Mouse (Mus musculus) B cell, adult 62 days (primary cell): ENCODE results near the gene Mast1. TPM values are rescaled to one million over a fixed set of nuclear protein-coding genes. Genes with fewer than 3 reads are reported as not detected.

ENCODE experiments used
- total RNA-seq: library from RNA; stranded (reverse); gene quantifications from 4 replicates; pipeline ENCODE4 v1.2.4, GENCODE M21; 2023

Gene Mast1
- total RNA-seq, result 0.18 to 0.44 TPM (median 0.31 TPM) in 4 replicates

GRCm38 (mm10) chr8:84936962-84937546 lies at the start of gene Mast1:
Gene Mast1 (minus strand): TSS chr8:84937359.

GRCm38 (mm10) chr8:84978248-84978940 lies 41.2 kb upstream of the Mast1 start, which contains the start of gene Junb:
Gene Junb (minus strand): TSS chr8:84978718.

GRCm38 (mm10) chr8:84969241-84970134 lies 32.3 kb upstream of the Mast1 start, which contains the start of the genes Gm49661, Prdx2 and Rnaseh2a:
Gene Gm49661 (minus strand): TSS chr8:84969433.
Gene Prdx2 (plus strand): TSS chr8:84969587.
Gene Rnaseh2a (minus strand): TSS chr8:84969767.

GRCm38 (mm10) chr8:84946528-84947240 lies 9.5 kb upstream of the Mast1 start, which contains the start of gene Rtbdn:
Gene Rtbdn (plus strand): TSS chr8:84946991.

GRCm38 (mm10) chr8:84908421-84909161 lies 28.6 kb downstream of the Mast1 start, which contains the start of gene Dnase2a:
Gene Dnase2a (plus strand): TSS chr8:84908560.

GRCm38 (mm10) chr8:84901752-84902151 lies 35.4 kb downstream of the Mast1 start, which contains the start of gene Klf1:
Gene Klf1 (plus strand): TSS chr8:84901928.

GRCm38 (mm10) chr8:84893709-84894134 lies 43.4 kb downstream of the Mast1 start, which contains the start of gene Gcdh:
Gene Gcdh (minus strand): TSS chr8:84893921.

GRCm38 (mm10) chr8:84871376-84872308 lies 65.5 kb downstream of the Mast1 start, which contains the start of gene Syce2:
Gene Syce2 (plus strand): TSS chr8:84872111.

Other genes with a start within 250 kb of the Mast1 start
- gene Nacc1, start 249.5 kb downstream of the Mast1 start, total RNA-seq, result 54.4 to 60.3 TPM (median 58.1 TPM) in 4 replicates
- 120 to 133 TPM (median 125 TPM) in 4 replicates for gene Lyl1, start 235.9 kb downstream of the Mast1 start, total RNA-seq
- gene G430095P16Rik, start 214.4 kb downstream of the Mast1 start, total RNA-seq, result 0.85 TPM in 1 of 4 replicates, not detected in the others
- 0.97 to 3.7 TPM (median 2.8 TPM) in 4 replicates for gene Nfix, start 137.0 kb downstream of the Mast1 start, total RNA-seq
- 1.4 to 2.6 TPM (median 2.4 TPM) in 4 replicates for gene Dand5, start 114.5 kb downstream of the Mast1 start, total RNA-seq
- 10.7 to 13.2 TPM (median 12.1 TPM) in 4 replicates for gene Gadd45gip1, start 105.8 kb downstream of the Mast1 start, total RNA-seq
- gene Rad23a, start 96.7 kb downstream of the Mast1 start, total RNA-seq, result 53.8 to 68.0 TPM (median 60.0 TPM) in 4 replicates
- 520 to 585 TPM (median 529 TPM) in 4 replicates for gene Calr, start 90.4 kb downstream of the Mast1 start, total RNA-seq
- gene Farsa, start 80.4 kb downstream of the Mast1 start, total RNA-seq, result 60.9 to 68.8 TPM (median 65.9 TPM) in 4 replicates
- gene Syce2, start 65.2 kb downstream of the Mast1 start, total RNA-seq, result 5.7 to 9.3 TPM (median 8.5 TPM) in 4 replicates
- gene Gcdh, start 43.4 kb downstream of the Mast1 start, total RNA-seq, result 19.0 to 33.9 TPM (median 24.8 TPM) in 4 replicates
- 0.39 TPM in 1 of 4 replicates, not detected in the others for gene Klf1, start 35.4 kb downstream of the Mast1 start, total RNA-seq
- 56.5 to 67.9 TPM (median 65.7 TPM) in 4 replicates for gene Dnase2a, start 28.8 kb downstream of the Mast1 start, total RNA-seq
- not detected in 4 replicates for gene Rtbdn, start 9.6 kb upstream of the Mast1 start, total RNA-seq
- gene Gm49661, start 32.1 kb upstream of the Mast1 start, total RNA-seq, result 3.3 TPM in 1 of 4 replicates, not detected in the others
- 55.0 to 57.2 TPM (median 55.6 TPM) in 4 replicates for gene Prdx2, start 32.2 kb upstream of the Mast1 start, total RNA-seq
- 24.0 to 35.1 TPM (median 26.0 TPM) in 4 replicates for gene Rnaseh2a, start 32.4 kb upstream of the Mast1 start, total RNA-seq
- 1,593 to 1,983 TPM (median 1,752 TPM) in 4 replicates for gene Junb, start 41.4 kb upstream of the Mast1 start, total RNA-seq
- 6.7 to 9.1 TPM (median 8.3 TPM) in 4 replicates for gene Hook2, start 53.2 kb upstream of the Mast1 start, total RNA-seq
- gene Best2, start 77.2 kb upstream of the Mast1 start, total RNA-seq, result not detected in 4 replicates
- 80.7 to 99.0 TPM (median 92.9 TPM) in 4 replicates for gene Asna1, start 87.9 kb upstream of the Mast1 start, total RNA-seq
- 194 to 214 TPM (median 210 TPM) in 4 replicates for gene Trir, start 89.5 kb upstream of the Mast1 start, total RNA-seq
- 44.5 to 50.5 TPM (median 46.9 TPM) in 4 replicates for gene Tnpo2, start 99.6 kb upstream of the Mast1 start, total RNA-seq
- 12.9 to 16.5 TPM (median 14.4 TPM) in 4 replicates for gene Fbxw9, start 122.7 kb upstream of the Mast1 start, total RNA-seq
- gene Gm5741, start 130.6 kb upstream of the Mast1 start, total RNA-seq, result not detected in 4 replicates
- gene Dhps, start 134.4 kb upstream of the Mast1 start, total RNA-seq, result 123 to 148 TPM (median 135 TPM) in 4 replicates
- gene Wdr83os, start 143.4 kb upstream of the Mast1 start, total RNA-seq, result 43.4 to 52.3 TPM (median 47.1 TPM) in 4 replicates
- 11.1 to 22.3 TPM (median 15.6 TPM) in 4 replicates for gene Wdr83, start 143.9 kb upstream of the Mast1 start, total RNA-seq
- gene Man2b1, start 145.9 kb upstream of the Mast1 start, total RNA-seq, result 152 to 159 TPM (median 155 TPM) in 4 replicates
- gene Zfp791, start 185.7 kb upstream of the Mast1 start, total RNA-seq, result not detected in 4 replicates
- not detected in 4 replicates for gene Cks1brt, start 214.6 kb upstream of the Mast1 start, total RNA-seq